Mouse (Mus musculus) A20 (cell line): ENCODE data around the gene Gm20388.

ENCODE experiments used
- DNase-seq: peaks from one replicate; pipeline ENCODE4 v3.0.0-alpha.2; 2011; ENCODE audit warnings: low read depth, low spot score

Gm20388 gene

DNA sequence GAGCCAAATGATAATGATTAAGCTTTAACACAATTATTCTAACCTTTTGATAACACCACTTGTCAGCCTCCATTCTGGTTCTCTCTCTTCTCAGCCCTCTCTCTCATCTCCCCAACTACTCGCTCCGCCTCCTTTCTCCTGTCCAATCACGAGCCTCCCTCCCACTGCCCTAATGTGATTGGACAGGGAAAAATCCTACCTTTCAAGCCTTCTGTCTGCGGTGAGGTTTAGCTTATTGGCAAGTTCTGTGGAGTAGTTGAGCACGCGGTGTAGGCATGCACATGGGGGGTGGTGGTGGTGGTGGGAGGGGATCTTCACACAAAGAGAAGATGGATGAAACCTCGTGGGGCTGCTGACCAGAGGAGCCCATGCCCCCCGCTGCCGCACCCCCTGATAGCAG lies 102.3 kb downstream of the Gm20388 start:
- peak; percentile 22 for DNase-seq

DNA sequence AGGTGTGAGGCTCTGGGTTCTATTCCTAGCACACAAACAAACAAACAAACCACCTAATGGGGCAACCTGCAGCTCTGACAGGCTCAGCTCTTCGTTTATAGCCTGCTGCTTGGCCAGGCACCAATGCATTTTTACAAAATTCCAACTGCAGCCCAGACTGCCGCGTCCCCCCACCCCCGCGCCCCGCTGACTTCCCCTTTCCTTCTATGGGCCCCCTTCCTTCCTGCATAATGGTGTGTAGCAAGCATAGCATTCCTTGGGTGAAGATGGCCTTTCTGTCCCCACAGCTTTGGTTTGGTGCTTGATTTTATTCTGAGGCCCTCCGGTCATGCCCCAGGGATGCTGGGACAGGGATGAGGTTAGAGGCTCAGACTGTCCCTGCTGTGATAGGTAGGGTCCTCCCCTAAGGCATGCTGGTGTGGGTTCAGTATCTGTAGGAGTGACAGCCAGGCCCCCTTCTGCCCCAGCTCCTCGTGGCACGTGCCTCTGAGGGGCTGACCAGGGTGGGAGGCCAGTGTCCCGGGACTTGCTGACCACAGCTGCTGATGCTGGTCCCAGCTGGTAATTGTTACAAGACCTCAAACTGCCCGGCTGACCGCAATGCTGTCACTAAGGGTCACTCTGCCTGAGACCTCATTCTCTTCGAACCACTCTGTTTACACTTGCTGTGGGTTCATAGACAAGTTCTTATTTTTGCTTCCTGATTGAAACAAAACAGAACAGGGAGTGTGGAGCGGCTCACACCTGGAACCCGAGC lies 103.8 kb downstream of the Gm20388 start:
- no peak for DNase-seq

DNA sequence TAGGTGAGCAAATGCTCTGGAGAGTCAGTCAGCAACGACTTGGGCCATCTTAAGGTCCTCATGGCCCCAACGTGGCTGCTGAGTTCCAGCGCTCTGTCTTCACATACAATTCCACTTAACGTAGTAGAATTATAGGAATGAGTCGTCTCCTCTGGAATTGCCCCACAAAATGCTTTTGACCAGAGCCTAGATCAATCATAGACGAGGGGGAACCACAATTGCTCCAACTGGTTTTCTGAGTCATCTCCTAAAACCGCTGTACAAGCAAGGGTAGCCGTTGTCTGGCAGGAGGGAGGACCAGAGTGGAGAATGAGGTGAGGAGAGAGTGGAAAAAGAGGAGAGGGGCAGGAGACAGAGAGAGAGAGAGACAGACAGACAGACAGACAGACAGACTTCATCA lies 105.3 kb downstream of the Gm20388 start:
- DNase-seq, result no peak

DNA sequence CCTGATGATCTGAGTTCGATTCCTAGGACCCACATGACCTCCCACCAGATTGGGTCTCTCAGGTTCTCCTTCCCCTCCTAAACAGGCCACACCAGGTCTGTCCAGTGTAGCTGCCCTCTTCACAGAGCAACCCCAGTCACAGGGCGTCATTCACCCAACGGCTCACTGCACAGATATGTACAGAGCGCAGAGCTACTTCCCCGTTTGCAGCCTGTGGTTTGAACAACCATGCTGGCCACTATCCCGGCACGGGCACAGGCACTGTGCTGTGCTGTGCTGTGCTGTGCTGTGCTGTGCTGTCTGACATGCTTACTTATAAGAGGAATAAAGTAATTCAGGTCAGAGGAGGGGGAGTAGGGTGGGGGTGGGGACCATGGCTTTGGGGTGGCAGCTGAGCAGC lies 105.8 kb downstream of the Gm20388 start:
- DNase-seq, result peak; percentile 10

DNA sequence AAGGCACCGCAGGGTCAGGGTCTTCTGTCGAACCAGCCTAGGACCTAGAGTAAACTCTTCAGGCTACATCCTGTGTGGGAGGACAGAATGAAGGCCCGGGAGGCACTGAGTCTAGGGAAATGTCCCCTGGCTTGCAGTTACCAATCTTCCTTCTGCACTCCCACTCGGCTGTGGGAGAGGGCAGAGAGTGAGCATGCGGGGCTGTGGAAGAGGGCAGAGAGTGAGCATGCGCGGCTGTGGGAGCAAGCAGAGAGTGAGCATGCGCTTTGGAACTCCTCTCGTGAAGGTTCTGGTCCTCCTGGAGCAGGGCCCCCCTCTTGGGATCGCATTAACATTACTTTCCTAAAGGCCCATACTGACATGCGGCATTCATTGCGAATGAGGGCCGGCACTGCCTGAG lies 106.7 kb downstream of the Gm20388 start:
- no peak for DNase-seq

DNA sequence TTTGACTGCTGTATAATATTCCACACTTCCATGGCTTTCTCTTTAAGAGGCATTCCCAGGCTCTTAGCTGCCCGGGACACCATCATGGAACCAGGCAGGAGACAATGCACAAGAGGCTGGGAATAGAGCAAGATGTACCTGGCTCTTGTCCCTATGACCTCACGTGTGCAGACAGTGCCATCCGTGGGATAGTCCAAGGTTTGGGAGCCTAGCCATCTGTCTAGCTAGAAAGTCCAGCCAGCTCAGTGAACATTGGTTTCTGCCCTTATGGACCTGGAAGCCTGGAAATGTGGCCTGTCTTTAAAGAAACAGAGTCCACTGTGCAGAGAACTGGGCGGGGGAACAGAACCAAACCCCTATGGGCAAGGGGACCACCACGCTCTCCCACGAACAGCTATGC lies 107.1 kb downstream of the Gm20388 start:
- no peak for DNase-seq

DNA sequence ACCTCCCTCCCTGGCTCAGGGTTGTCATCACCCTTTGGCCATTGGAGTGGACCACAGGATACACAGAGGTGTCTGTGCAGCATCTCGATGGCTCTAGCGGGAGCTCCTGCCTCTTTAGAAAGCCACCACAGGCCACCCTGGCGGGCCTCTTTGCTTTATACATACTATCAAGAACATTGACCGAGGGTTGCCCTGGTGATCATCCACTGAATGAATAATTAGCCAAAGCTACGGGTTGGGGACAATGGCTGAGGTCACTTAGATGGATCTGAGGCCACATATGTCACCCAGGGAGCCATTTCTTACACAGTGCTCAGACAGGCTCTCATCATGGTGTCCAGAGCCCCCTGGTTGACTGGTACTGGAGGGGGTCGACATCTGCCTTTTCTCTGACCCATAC lies 107.7 kb downstream of the Gm20388 start:
- DNase-seq, result no peak

DNA sequence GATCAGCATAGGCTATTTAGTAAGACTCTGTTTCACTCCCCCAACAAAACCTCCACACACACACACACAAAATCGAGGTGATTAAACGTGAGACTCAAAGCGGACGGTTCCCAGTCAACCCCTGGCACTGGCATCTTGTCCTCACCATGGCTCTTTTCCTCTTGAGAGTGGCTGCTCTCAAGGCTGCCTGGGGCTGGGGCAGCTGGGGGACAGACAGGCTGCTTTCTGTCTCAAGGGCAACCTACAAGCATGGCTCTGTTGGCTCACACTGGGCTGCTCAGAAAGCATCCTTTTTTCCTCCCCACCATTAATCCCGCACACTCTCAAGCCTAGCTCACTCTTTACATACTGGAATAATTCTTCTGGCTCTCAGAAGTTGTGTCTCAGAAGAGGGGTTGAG lies 108.7 kb downstream of the Gm20388 start:
- no peak for DNase-seq

DNA sequence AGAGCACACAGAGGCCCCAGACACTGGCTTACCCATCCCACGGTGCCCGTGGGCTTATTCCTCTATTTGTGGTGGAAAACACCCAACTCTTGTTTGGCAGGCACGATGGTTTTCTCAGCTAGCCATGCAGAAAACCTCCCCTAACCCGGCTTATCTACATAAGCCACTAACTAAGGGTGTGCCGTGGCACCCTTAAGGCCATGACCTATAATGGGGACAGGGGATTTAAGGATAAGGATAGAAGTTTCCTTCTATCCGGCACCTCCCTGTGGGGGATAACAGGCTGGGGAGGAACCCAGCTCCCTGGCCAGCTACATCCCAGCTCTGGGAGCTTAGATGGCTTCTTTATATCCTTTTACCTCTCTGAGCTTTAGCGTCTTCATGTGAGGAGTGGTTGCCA lies 109.7 kb downstream of the Gm20388 start:
- DNase-seq, result no peak

DNA sequence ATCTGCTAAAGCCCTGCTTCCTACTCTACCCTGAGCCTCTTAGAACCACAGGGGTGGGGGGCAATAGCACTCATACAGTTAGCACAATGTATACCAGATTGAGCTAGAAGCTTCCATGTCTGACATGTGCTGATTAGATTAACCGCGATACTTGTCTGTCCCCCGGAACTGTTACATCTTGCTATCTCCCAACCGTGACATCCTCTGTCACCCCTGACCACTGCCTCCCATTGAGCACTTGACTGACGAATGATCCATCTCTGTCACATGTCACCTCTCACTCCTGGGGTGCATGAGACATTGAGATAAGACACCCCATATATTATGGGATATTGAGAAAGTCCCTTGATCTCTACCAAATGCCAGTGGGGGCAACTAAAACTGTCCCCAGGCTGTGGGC lies 115.6 kb downstream of the Gm20388 start:
- no peak for DNase-seq

DNA sequence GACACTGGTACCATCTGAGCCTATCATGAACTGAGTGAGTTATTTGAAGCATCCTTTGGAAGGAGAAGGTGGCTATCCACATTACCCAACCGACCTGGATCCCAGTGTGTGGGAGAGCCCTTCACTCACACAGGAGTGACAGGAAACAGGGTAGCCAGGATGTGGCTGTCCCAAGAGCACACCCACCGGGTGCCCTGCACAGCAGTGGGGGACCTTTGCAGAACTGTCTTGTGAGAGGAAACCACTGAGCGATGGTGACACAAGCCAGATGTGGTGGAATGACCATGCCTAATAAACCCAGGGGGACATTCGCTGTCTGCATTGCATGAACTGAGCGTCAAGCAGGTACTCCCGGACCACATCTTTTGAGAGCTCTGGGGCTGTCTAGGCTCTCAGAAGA lies 116.3 kb downstream of the Gm20388 start:
- no peak for DNase-seq

DNA sequence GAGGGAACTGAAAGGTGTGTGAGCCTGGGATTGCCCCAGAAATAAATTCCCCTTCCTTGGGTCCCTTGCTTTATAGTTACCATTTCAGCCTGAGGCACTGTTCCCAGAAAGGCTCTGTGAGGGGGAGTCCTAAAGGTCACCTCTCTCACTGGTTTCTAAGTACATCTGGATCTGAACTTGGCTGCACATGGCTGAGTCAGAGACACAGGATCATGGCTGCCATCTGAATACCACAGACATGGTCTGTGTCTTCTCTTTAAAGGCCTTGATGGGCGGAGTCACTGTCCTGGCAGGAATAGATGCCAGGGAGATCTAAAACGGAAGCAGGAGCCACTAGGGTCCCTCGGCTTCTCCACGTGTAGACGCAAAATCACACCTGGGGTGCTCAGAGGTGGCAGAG lies 119.8 kb downstream of the Gm20388 start:
- DNase-seq, result no peak

DNA sequence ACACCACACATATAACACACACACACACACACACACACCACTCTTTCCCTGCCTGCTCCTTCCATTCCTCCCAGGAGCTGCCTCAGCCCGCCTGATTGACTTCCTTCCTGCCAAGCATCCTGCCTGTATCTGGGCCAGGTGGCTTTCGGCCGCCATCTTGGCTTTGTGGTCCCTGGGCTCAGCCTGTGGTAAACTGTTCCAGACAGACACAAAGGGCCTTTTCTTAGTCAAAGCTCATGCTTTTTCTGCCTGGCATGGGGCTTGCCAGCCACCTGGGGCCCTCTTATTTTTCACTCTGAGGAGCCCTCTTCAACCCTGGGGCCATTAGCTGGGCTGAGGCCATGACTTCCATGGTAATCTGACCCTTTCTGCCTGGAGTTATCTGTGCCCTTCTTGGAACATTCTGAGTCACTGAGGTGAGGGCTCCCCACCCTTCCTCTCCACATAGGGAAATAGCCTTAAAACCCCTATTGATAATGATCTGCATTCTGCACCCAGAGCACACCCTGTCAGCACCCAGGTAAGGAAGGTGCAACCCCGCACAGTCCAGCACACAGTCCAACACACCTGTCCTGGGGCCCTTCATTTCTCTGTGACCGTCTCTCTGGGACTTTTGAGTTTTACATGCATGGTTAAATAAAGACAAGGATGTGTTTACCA lies 122.0 kb downstream of the Gm20388 start:
- no peak for DNase-seq

DNA sequence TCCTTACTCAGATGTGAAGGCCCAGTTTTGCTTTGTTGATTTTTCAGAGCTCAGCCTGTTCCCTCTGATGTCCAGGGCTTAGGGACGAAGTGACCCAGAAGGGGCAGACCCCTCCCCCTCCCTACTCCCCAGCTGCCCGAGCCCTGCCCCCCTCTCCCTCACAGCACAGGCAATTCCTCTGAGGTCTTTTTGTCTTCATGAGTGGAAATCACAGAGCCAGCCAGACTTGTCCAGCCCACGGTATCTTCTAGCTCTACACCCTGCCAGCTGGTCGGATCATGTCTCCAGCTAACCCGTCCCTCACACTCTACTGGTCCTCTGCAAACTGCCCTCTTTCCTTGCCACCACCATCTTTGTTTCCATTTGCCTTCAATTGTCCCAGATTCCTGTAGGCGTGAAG lies 123.8 kb downstream of the Gm20388 start:
- DNase-seq, result no peak

DNA sequence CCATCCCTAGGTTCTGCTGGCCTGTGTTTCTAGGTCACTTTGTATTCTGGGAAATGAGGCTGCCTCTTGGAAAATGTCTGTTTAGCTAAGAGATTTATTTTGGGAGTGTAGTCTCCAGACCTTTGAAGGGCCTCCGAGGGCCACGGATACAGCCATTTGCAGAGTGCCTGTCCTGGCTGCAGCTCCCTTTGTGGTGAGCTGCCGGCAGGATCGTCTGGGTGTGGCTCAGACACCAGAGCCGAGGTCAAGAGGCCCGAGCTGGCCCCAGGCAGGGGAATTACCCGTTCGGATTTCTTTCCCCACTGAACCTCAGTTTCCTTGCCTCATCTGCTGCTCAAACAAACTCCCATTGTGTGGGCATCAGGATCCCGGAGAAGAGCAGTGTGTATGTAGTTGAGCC lies 125.5 kb downstream of the Gm20388 start:
- DNase-seq, result no peak

DNA sequence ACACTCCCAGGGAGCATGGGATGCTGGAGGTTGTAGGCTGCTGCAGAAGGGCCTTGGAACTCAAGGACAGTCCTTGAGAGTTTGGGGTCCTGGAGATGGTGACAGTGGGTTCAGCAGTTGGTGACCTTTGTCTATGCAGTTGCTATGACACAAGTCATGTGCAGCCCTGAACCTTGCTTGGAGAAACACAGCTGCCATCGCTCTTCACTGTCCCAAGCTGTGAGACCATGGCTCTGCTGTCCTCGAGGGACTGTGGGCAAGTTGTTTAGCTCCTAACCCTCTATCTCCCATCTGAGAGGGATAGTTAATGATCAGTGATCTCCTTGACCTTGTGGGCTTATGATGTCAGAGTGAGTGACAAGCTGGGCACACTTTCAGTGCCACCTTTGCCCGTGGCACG lies 125.9 kb downstream of the Gm20388 start:
- no peak for DNase-seq

DNA sequence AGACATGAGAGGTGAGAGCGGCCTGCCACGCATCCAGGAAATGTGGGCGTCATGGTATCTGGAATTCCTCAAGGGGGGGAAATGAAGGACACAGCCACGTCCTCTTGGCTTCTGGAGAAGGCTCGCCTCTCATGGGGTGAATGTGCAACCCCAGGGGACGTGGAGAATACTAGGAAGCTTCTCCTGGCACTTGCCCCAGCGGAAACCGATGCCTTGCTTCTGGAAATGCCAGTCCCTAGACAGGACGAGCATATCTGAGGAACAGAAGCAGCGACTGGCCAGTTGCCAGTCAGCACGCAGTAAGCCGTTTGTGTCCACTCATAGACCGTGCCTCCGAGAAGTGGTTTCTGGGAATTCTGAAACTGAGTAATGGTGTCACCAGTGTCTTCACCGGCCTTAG lies 126.6 kb downstream of the Gm20388 start:
- no peak for DNase-seq

DNA sequence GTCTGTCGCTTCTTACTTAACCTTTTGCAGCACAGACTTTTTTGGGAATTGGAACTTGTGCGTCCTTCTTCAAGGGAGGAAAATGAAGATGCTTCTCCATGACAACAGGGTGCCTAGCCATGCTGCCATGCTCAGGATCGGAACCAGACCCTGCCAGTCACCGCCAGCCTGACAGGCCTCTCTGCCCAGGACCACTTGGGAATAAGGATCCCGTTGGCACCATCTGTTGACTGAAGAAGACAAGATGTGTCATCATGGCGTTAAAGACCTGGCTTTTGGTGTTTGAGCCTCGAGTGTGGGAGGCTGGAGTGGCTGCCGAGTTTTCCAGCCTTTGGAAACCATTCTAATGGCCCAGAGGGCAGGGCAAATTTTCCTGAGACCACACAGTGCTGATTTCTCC lies 127.0 kb downstream of the Gm20388 start:
- DNase-seq, result no peak

DNA sequence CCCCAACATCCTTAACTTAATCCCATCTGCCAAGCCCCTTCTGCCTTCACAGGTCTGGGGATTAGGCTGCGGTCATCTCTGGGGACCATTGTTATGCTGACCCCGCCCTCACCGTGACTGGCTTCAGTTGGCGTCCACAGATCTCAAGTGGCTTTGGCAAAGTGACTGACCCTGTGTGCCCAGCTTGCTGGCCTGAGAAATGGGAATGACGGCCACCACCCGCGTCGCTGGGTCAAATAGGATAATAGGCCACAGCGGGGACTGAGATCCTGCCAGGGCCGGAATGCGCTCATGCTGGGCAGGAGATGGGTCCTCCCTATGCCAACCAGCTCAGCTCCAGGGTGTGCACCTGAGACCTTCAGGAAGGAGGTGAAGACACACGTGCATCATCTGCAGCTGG lies 128.1 kb downstream of the Gm20388 start:
- no peak for DNase-seq

DNA sequence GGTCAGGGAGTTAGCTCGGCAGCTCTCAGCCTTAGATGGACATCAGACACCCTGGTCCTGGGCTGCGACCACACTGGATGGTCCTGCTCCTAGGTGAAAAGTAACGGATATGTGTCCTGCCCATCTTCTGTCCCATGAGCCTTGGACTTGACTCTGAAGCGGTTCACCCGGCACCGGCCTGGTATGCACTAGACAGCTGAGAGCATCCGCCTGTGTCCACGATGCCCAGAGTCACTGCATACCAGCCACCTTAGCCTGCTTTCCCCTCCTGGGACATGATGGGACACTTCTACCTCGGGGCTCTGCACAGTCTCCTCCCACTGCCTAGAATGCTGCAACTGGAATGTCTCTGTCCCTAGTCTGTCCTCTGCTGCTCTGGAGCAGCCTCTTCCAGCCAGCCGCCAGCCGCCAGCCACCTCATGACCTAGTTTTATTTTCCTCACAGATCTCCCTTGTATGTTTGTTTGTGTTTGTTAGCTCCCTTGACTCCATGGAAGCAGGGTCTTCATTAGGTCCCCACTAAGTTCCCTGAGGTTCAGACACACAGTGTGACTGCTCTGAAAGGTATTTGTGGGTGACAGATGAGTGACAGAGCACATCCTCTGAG lies 128.8 kb downstream of the Gm20388 start:
- DNase-seq, result no peak

DNA sequence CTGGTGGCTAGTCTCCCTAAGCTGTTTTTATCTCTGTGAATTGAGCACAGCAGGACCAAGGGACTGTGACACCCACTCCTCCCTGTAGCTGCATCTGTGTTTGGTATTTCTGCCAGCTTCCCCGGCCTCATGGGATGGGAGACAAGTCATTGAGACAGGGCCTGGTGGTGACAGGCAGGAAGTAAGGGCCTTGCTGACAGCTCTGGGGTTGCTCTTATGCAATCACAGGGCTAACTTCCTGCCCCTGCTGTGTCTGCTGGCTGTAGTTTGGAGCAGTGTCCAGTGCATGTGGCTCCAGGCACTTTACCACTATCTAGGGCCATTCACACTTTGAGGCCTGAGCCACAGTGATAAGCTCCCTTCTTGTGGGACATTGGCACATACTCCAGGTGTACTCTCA lies 130.2 kb downstream of the Gm20388 start:
- DNase-seq, result no peak

DNA sequence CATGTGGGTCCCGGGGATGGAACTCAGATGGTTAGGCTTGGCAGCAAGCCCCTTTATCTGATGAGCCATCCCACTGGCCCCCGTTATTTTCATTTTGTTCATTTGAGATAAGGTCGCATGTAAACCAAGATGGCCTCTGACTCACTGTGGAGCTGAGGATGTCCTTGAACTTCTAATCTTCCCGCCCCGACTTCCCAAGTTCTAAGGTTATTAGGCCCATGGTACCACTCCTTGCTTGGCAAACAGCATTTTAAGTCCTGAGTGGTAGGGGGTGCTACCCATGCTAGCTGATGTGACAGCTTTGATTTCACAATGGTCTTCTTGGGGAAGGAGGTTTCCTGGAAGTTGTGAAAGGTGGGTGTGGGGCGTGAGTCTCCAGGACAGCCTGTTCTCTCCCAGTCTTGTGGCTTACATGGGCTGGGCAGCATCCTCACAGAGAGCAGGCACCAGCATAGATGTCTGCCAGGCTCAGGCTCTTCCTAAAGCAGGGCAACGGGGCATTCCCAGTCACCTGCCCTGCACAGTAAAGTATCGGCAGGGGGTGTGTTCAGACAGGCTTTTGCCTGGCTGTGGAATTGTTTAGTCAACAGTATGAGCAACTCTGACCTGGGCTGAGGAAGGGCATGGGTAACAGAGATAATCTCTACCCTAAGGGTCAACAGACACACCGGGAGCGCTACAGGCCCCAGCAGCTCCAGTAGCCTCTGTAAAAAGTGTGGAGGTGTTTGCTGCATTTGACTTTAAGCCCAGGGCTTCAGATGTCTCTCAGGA lies 132.1 kb downstream of the Gm20388 start:
- DNase-seq, result no peak
